Mouse (Mus musculus) adrenal gland, postnatal 36 days (tissue): Measurements from ENCODE around the gene Scarb1. TPM values are rescaled to one million over a fixed set of nuclear protein-coding genes. Genes with fewer than 3 reads are reported as not detected.

Source experiments
- DNase-seq, 2 experiments: peaks; one replicate each; pipeline ENCODE4 v3.0.0; 2021; ENCODE audit warnings: mixed read lengths in 1 of 2
- total RNA-seq, 2 experiments: library from RNA; stranded (reverse); gene quantifications; 2 replicates each; pipeline ENCODE4 v1.2.3; 2021

Scarb1 gene
- total RNA-seq, 2 experiments from 2014 or later, result 1,867 to 4,652 TPM

- DNase-seq, result peak in 1 of 2 experiments; percentile 64
These were observed 8.6 kb downstream of the Scarb1 start for GRCm38 (mm10) chr5:125332333-125332732.

GRCm38 (mm10) chr5:125331811-125332210 is 9.1 kb downstream of the Scarb1 start:
- DNase-seq, result no peak

GRCm38 (mm10) chr5:125331094-125331493 is 9.8 kb downstream of the Scarb1 start:
- DNase-seq, result peak in 1 of 2 experiments; percentile 48

GRCm38 (mm10) chr5:125330656-125331055 is 10.2 kb downstream of the Scarb1 start:
- DNase-seq, result peak; percentile 67 to 70

- no peak for DNase-seq
These were observed 10.7 kb downstream of the Scarb1 start for GRCm38 (mm10) chr5:125330191-125330590.

GRCm38 (mm10) chr5:125327596-125328385 is 13.1 kb downstream of the Scarb1 start:
- DNase-seq, result peak in 1 of 2 experiments; percentile 52

- peak; percentile 62 to 73 for DNase-seq
These were observed 14.5 kb downstream of the Scarb1 start for GRCm38 (mm10) chr5:125326351-125326750.

GRCm38 (mm10) chr5:125325931-125326330 is 15.0 kb downstream of the Scarb1 start:
- peak in 1 of 2 experiments; percentile 70 for DNase-seq

GRCm38 (mm10) chr5:125325285-125325684 is 15.6 kb downstream of the Scarb1 start:
- DNase-seq, result peak; percentile 65 to 69

- DNase-seq, result no peak
These were observed 16.9 kb downstream of the Scarb1 start for GRCm38 (mm10) chr5:125323939-125324480.

GRCm38 (mm10) chr5:125323128-125323527 is 17.8 kb downstream of the Scarb1 start:
- DNase-seq, result peak; percentile 73 to 76

- DNase-seq, result no peak
These were observed 19.1 kb downstream of the Scarb1 start for GRCm38 (mm10) chr5:125321836-125322235.

- peak; percentile 46 to 60 for DNase-seq
These were observed 21.7 kb downstream of the Scarb1 start for GRCm38 (mm10) chr5:125319057-125319800.

GRCm38 (mm10) chr5:125317953-125318352 is 22.9 kb downstream of the Scarb1 start:
- no peak for DNase-seq

GRCm38 (mm10) chr5:125317296-125317695 is 23.6 kb downstream of the Scarb1 start:
- peak; percentile 67 to 74 for DNase-seq

- no peak for DNase-seq
These were observed 24.1 kb downstream of the Scarb1 start for GRCm38 (mm10) chr5:125316771-125317170.

GRCm38 (mm10) chr5:125315110-125315509 is 25.8 kb downstream of the Scarb1 start:
- DNase-seq, result peak in 1 of 2 experiments; percentile 75

GRCm38 (mm10) chr5:125313991-125314390 is 26.9 kb downstream of the Scarb1 start:
- no peak for DNase-seq

GRCm38 (mm10) chr5:125312970-125313597 is 27.8 kb downstream of the Scarb1 start:
- DNase-seq, result peak; percentile 75 to 85

- no peak for DNase-seq
These were observed 29.9 kb downstream of the Scarb1 start for GRCm38 (mm10) chr5:125310986-125311385.

GRCm38 (mm10) chr5:125309193-125309592 is 31.7 kb downstream of the Scarb1 start:
- peak in 1 of 2 experiments; percentile 46 for DNase-seq

- DNase-seq, result no peak
These were observed 34.1 kb downstream of the Scarb1 start for GRCm38 (mm10) chr5:125306824-125307223.
